Mouse (Mus musculus) inflammation-experienced regulatory T-cells (primary cell): ENCODE measurements around the gene Srsf3. TPM values are rescaled to one million over a fixed set of nuclear protein-coding genes. Genes with fewer than 3 reads are reported as not detected.

Experiments
- polyA plus RNA-seq, 2 experiments: library from polyadenylated mRNA; unstranded; fragments of 100-300 nt; shearing (Covaris generic); gene quantifications; one replicate each; pipeline ENCODE4 v1.2.1; 2017

The Srsf3 gene
- polyA plus RNA-seq = 100 to 1,000 TPM; 444 to 537 TPM

DNA sequence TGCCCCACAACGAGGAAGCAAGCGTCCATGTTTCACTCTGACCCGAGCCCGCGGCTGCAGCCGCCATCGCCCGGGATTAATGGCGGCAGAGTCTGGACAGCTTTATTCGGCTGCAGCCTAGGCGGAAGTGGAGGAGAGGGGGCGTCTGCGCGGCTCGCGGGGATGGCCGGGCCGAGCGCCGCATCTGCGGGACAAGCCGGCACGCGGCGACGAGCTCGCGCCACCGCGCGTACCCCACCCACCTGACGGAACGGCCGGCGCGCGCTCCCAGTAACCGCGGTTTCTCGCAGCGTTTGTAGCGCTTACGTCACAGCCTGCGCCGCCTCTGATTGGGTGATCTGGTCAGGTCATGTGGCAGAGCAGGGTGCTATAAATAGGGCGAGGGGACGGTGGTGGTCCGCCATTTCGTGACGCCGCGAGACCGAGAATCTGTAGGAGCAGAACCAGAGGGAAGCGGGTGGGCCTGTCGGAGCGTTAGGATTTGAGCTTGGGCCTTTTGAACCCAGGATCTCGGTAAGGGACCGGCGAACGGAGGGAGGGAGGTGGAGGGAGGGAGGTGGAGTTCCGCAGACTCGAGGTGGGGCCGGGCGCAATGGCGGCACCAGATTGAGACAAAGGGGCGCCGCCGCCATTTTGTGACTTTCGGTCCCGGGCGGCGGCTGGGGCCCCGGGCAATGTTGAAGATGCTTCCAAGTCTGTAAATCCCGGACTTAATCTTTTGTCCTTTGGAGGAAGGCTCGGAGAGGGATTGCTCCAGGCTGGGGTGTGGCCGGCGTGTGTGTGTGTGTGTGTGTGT lies at the start of gene Srsf3:
Gene Srsf3, plus strand, starts transcription at position 355 of the 796 bp plus-strand sequence.

DNA sequence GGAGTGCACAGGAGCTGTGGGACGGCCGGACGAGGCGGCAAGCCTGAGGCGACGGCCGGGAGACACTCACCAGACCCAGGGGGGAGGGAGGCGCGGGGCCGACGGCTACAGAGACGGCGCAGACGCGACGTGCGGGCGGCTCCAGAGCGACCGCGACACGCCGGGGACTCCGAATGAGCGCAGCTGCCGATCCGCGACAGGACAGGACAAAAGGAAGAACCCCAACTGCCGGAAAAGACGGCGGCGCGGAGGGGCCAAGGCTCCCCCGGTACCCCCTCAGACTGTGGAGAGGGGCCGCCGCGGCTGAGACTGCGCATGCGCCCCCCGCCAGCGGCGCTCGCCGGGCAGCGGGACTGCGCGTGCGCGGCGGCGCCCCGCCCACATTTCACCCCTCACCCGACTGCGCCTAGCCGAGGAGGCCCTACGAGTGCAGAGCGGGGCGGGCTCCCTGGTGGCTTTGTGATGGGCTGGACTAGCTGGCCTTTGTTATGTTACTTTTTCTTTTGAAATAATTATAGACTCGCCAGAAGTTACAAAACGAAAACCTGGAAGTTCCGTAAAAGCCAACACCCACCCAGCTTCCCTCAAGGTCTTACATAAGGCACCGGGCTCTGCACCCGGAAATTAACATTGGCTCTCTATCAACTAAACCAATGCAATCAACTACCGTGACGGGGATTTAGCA lies 24.6 kb upstream of the Srsf3 start, which contains the start of gene Stk38:
Gene Stk38, minus strand, starts transcription at position 355 of the 685 bp plus-strand sequence.

DNA sequence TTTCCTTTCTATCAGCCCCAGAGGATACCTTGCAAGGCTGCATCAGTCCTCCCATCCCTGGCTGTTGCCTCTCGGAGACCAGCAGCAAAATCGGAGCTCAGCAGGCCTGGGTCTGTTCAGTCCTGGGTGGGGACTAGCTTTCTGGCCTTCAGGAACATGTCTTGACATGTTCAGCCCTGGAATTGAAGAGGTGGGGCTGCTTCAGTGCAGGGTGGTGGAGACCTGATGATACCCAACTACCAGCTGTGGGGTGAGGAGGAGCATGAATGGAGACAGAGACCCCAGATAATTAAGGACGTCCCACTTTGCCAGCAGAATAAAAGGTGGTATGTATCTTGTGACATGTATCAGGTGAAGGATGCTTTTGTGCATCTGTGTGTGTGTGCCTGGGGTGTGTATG lies 58.3 kb downstream of the Srsf3 start, which contains the start of gene Cdkn1a:
Gene Cdkn1a, plus strand, starts transcription at position 201 of the 400 bp plus-strand sequence.

Other genes starting within 250 kb of the Srsf3 start
- 10 to 100 TPM in 1 of 2 experiments, 1 to 10 TPM in 1; 9.7 to 24.5 TPM for gene Brpf3, start 231.5 kb upstream of the Srsf3 start, polyA plus RNA-seq
- under 1 TPM in 1 of 2 experiments, not detected in 1; 0.37 TPM for gene Pnpla1, start 174.2 kb upstream of the Srsf3 start, polyA plus RNA-seq
- gene 4930539E08Rik, start 117.3 kb upstream of the Srsf3 start, polyA plus RNA-seq = 1 to 10 TPM in 1 of 2 experiments, under 1 TPM in 1; 0.70 to 2.8 TPM
- gene Pxt1, start 88.8 kb upstream of the Srsf3 start, polyA plus RNA-seq = under 1 TPM in 1 of 2 experiments, not detected in 1; 0.29 TPM
- gene Kctd20, start 80.7 kb upstream of the Srsf3 start, polyA plus RNA-seq = 10 to 100 TPM; 75.4 to 98.2 TPM
- gene Stk38, start 24.6 kb upstream of the Srsf3 start, polyA plus RNA-seq = 100 to 1,000 TPM; 228 to 419 TPM
- gene Cdkn1a, start 58.3 kb downstream of the Srsf3 start, polyA plus RNA-seq = 1 to 10 TPM; 1.4 to 5.8 TPM
- 1 to 10 TPM in 1 of 2 experiments, not detected in 1; 1.3 TPM for gene Rab44, start 81.5 kb downstream of the Srsf3 start, polyA plus RNA-seq
- gene Cpne5, start 205.5 kb downstream of the Srsf3 start, polyA plus RNA-seq = 1 to 10 TPM in 1 of 2 experiments, under 1 TPM in 1; 0.86 to 1.5 TPM
- 10 to 100 TPM; 71.9 to 76.8 TPM for gene Ppil1, start 231.6 kb downstream of the Srsf3 start, polyA plus RNA-seq
- 100 to 1,000 TPM; 101 to 150 TPM for gene BC004004, start 236.2 kb downstream of the Srsf3 start, polyA plus RNA-seq